Mouse (Mus musculus) large intestine, adult 2 months (tissue): ENCODE measurements around the gene Zc3hav1. TPM values are rescaled to one million over a fixed set of nuclear protein-coding genes. Genes with fewer than 3 reads are reported as not detected.
A peak's percentile ranks its signal among the peaks of the same experiment; 100 is the strongest.
"Not testable (repeated sequence)": the region's sequence is repeated elsewhere in the genome, so short reads cannot be mapped to it uniquely, and the experiment has no call there.

Source experiments
- DNase-seq: peaks from one replicate; pipeline ENCODE4 v3.0.0-alpha.2; 2012; ENCODE audit warnings: low read depth, low spot score
- WGBS: fragments of 180-500 bp; shearing (Covaris S2); methylation state at CpG from one replicate; pipeline ENCODE4 v1.1.7; 2018; 5-methylcytosine and 5-hydroxymethylcytosine counted together
- polyA plus RNA-seq: library from polyadenylated mRNA; depleted of rRNA; stranded (reverse); fragments of >200 nt; gene quantifications from 2 replicates; pipeline ENCODE4 v1.2.3, GENCODE M21; 2012; rRNA removed

Gene Zc3hav1
- polyA plus RNA-seq: 22.8 and 36.8 TPM in 2 replicates

DNA sequence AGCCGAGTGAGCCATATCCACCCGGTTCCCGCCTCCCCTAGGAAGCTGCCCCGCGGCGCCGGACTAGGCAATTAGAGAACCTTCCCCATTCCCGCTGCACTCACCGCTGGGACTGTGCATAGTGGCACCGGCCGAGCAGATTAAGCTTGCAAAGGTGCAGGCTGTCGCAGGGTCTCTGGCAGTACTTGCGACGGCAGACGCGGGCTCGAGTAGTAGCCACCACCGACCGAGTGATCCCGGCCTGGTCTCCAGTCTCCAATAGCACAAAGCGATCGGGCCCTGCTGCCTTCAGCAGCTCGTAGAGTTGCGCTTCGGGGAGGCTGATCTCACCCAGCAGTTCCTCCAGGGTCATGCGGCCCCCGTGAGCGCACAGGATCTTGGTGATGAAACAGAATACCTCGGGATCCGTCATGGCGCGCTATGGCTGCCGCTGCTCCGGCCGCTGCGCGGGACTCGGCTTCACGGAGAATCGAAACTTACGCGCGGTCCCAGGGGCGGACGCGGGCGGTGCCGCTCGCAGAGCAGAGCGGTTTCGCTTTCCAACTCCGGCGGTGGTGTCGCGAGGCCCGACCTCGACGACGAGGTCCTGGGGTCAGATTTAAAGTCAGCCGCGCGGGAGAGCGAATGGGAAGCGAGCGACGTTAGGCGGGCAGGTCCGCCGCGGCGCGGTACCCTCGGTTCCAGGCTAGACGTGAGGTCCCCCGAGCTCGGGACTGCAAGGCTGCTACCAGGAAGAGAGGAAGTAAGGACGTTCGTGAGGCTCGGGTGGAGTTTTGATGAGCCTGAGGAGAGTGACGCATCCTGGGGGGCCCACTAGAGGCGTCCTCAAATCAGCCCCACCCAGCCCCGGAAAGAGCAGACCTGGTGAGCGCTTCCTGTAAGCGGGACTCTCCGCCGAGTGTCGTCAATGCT lies at the start of gene Zc3hav1:
Gene Zc3hav1 (minus strand): TSS at position 793 of the 912 bp plus-strand sequence.
- DNase-seq: no peak
- WGBS: under 1% methylated on average over 87 of the region's 87 CpGs

DNA sequence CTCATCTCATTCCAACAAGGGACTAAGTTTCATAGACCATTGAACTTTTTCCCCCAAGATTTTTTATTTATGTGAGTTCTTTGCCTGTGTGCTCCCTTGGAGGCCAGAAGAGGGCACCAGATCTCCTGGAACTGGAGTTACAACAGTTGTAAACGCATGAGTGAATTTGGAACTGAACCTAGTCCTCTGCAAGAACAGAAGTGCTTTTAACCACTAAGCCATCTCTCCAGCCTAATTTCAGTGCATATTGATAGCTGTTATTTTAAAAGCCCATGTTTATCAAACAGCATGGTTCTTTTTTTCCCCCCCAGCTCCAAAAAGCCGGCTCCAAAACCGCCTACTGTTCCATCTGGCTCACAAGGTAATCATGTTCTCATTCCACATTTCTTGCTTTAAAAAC lies 35.3 kb upstream of the Zc3hav1 start:
- 74% methylated on average over 3 of the region's 3 CpGs for WGBS
- DNase-seq: no peak

DNA sequence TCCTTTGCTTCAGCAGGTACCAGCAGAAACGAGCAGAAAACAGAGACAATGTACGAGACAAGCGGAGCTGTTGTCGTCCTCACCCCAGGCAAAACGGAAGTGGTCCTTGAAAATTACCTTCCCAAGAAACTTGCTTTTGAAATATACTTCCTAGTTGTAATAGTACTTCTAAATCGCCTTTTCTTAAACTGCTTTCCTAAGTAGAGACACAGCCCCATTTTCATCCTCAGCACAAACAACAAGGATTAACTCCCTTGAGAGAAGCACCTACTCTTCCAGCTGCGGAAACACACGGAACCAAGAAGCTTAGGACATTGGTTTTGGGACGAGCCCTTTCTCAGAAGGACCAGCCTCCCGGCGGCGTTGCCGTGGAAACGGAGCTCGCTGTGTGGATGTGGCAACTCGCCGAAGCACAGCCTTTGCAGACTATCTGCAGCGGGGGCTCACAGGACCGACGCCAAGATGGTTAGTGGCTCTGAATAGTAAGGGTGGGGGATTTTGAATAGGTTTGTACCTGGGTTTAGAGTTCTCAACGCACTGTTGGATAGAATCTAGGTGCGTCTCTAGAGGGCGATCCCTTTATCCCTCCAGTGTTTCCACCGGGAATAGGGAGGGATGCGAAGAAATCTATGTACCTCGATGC lies 26.8 kb upstream of the Zc3hav1 start, which contains the start of gene Ttc26:
Gene Ttc26 (plus strand): TSS at position 341 of the 643 bp plus-strand sequence.
- DNase-seq: peak; percentile 56
- under 1% methylated on average over 26 of the region's 26 CpGs for WGBS

DNA sequence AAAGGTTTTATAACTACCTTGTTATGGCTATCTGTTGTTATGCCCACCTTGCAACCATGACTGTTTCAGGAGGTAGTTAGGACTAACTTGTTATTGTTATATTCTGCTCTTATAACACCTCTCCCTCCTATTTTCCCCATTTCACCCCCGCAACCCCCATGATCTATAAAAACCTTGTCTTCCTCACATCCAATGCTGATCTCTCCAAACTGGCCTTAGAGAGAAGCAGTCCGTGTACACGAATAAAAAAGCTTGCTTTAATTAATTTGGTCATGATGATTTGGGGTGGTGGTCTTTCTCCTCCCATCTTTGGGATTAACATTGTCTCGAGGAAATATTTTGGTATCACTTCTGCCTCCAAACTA lies 26.3 kb upstream of the Zc3hav1 start:
- DNase-seq: no peak
- 2% methylated on average over 4 of the region's 4 CpGs for WGBS

DNA sequence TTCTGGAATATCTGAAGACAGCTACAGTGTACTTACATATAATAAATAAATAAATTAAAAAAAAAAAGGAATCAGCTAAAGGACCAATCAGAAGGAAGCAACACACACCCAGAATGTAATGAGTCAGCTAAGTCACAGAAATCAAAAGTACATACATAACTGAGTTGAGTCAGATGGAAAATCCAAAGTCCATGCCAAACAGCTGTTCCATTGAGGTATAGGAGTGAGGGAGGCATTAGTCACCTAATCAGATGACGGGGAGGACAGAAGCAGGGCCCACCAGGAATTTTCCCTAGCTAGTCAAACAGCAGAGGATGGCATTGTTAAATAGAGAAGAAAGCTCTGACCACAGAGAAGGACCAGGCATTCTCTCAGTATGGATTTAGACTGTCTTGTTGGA lies 19.9 kb upstream of the Zc3hav1 start:
- DNase-seq: no peak
- WGBS: 23% methylated on average over 1 of the region's 1 CpGs

DNA sequence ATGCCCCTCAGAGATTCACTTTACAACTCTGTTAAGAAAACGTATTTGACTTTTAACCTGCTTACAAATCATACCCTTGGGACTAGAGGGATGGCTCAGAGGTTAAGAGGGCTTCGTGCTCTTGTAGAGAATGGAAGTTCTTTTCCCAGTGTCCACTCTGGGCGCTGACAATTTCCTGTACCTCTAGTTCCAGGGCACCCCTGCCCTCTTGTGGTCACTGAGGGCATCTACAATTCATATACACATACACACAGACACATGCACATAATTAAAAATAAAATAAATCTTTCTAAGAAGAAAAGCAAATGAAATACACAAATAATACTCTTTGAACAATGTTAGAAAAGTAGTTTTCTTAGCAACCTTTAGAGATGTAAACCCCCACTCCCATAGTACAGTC lies 15.5 kb upstream of the Zc3hav1 start:
- 76% methylated on average over 3 of the region's 3 CpGs for WGBS
- DNase-seq: no peak

DNA sequence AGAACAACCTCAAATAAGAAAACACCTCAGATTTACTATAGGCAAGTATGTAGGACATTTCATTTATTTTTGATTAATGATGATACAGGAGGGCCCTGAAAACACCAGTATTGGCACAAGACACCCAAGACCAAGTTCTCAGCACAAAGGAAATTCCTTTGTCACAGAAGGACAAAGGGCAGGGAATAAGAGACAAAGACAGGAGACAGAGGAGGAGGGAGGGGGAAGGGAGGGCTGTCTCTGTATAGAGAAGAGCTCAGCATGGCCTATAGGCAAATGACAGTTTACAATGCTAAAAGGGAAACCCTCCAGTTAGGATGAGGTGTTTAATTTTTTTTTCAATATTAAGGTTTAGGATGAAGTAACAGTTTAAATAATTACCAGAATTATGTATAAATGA lies 9.7 kb upstream of the Zc3hav1 start:
- no peak for DNase-seq

DNA sequence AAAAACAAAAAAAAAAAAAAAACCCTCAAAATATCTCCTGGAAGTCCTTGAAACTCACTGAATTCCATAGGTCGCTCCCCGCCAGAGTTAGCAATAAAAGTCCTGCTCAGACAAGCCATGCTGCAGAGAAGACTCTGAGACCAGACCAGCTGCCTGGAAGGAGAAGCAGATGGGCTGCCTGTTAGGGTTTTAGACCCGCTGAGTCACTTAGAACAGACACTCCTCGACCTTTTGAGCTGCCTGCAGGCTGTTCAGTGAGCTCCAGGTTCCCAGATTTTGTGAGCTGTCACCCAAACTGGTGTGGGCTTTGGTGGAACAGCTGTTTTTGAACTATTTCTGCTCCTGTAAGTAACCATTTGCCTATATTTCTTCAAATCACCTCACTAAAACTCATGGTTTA lies 9.0 kb upstream of the Zc3hav1 start:
- no peak for DNase-seq
- WGBS: 42% methylated on average over 4 of the region's 4 CpGs

DNA sequence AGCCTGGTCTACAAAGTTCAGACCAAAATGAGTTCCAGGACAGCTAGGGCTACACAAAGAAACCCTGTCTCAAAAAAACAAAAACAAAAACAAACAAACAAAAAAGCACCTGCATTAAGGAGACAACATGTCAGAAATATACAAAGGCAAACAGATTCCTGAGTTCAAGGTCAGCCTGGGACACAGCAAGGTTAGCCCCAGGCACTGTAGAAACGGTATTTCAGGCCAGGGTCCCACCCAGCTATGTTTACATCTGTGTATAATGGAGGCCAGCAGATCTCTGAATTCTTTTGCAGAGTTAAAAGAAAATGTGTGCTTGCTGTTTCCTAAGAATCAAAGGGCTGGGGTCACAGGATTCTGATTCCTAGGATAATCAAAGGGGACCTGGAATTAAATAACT lies 7.5 kb upstream of the Zc3hav1 start:
- 37% methylated on average over 1 of the region's 1 CpGs for WGBS
- no peak for DNase-seq

DNA sequence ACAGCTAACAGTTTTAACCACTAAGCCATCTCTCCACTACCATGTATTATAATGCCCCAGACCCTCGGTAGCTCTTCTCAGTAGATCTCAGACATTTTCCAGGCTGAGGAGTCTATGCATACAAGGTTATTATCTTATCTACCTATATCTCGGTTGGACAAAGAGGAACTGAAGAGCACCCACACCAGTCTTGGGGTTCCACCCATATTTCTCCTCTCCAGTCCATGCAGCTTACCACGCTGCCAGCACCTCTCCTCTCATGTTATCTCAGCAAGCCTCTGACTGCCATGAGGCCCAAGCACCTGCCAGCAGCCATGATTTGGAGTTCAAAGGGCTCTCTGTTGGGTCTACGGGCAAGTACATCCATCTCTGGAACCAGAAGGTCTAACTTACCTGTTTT lies 6.7 kb upstream of the Zc3hav1 start:
- 70% methylated on average over 4 of the region's 4 CpGs for WGBS
- DNase-seq: no peak

DNA sequence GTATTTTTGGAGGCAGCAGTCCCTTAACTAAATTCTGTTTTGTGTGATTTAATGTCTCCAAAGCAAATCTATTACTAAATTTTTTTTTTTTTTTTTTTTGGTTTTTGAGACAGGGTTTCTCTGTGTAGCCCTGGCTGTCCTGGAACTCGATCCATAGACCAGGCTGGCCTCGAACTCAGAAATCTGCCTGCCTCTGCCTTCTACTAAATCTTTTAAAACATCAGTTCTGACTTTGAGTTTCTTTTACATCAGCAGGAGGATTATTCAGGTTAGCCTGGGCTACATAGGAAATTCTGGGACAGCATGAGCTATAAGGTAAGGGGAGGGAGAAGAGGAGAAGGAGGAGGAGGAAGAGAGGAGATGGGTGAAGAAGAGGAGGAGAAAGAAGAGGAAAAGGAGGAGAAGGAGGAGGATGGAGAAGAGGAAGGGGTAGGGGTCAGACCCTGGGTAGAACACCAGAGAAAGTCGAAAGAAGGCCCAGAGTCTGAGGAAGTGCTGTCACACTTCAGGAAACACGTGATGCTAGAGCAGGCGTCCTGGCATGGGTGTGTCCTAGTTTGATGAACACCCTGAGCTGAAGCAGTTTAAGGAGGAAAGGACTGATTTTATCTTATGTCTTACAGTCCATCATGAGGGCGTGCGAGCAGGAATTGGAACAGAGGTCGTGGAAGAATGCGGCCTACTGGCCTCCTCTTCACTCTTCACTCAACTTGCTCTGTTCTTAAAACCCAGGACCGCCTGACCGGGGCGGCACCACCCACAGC lies 5.5 kb upstream of the Zc3hav1 start:
- DNase-seq: no peak
- 74% methylated on average over 12 of the region's 12 CpGs for WGBS

DNA sequence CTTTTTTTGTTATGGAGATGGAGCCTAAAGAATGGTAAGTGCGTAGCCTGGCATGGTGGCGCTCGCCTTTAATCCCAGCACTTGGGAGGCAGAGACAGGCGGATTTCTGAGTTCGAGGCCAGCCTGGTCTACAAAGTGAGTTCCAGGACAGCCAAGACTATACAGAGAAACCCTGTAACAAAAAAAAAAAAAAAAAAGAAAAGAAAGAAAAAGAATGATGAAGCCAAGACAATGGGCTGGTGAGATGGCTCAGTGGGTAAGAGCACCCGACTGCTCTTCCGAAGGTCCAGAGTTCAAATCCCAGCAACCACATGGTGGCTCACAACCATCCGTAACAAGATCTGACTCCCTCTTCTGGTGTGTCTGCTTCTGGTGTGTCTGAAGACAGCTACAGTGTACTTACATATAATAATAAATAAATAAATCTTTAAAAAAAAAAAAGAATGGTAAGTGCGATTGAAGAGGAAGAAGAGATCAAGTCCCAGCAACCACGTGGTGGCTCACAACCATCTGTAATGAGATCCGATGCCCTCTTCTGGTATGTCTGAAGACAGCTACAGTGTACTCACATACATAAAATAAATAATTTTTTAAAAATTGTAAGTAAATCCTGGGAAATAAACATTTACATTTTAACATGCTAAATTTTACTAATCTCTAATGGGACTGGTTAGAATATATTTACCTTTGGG lies 4.8 kb upstream of the Zc3hav1 start:
- WGBS: 90% methylated on average over 11 of the region's 11 CpGs
- DNase-seq: not testable (repeated sequence)

DNA sequence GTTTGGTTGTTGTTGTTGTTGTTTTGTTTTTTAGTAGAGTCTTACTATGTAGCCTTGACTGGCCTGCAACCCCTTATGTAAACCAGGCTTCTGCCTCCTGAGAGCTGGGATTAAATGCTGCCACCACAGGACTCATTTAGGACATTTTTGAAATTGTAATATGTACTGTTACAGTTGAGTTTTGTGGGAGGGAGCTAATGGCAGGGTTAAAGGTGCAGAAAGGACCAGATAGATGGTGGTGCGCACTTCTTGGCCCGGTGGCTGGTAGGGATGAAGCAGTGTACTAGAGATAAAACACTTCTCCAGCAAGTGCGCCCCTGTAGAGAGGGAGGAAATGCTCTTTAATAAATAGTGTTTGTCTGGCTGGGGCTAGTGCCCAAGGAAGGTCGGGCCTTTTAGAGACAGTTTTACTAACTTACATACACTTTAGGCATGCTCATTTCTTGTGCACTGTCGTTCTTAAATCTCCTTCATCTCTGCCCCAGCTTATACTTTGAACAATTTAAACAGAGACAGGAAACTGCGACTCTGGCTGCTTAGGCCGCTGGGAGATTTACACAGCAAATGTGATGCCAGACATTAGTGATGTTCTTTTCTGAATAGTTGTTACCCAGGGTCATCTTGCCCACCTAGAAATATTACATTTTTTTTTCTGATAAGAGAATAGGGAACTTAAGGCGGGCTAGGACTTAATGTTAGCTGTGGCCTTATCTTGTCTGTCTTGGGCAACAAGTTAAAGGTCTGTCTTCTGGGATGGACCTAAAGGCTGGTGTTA lies 4.0 kb upstream of the Zc3hav1 start:
- DNase-seq: no peak
- 77% methylated on average over 8 of the region's 8 CpGs for WGBS

DNA sequence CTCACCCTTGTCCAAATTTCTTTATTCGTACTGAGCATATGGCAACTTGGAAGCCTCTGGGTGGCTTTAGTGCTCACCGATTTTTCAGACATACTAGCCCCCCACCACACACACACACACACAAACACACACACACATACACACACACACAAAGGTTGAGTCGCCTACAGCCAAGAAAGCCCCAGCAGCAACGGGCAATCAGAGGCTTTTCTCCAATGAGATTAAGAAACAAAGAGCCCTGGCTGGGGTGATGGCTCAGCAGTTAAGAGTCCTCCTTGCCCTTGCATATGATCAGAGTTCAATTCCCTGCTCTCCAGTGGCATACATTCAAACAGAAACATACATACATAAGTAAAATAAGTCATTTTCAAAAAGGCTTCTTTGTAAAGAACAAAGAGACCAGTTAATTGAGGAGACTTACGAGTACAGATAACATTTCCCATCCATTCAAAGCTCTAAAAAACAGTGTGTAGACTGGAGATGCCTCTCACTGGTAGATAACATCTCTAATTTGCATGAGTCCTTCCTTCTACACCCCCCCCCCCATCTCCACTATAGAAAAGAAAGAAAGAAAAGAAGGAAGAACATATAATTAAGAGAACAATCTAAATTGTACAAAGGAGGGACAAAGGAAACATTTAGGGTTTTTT lies 3.3 kb upstream of the Zc3hav1 start:
- DNase-seq: no peak
- 84% methylated on average over 5 of the region's 5 CpGs for WGBS

DNA sequence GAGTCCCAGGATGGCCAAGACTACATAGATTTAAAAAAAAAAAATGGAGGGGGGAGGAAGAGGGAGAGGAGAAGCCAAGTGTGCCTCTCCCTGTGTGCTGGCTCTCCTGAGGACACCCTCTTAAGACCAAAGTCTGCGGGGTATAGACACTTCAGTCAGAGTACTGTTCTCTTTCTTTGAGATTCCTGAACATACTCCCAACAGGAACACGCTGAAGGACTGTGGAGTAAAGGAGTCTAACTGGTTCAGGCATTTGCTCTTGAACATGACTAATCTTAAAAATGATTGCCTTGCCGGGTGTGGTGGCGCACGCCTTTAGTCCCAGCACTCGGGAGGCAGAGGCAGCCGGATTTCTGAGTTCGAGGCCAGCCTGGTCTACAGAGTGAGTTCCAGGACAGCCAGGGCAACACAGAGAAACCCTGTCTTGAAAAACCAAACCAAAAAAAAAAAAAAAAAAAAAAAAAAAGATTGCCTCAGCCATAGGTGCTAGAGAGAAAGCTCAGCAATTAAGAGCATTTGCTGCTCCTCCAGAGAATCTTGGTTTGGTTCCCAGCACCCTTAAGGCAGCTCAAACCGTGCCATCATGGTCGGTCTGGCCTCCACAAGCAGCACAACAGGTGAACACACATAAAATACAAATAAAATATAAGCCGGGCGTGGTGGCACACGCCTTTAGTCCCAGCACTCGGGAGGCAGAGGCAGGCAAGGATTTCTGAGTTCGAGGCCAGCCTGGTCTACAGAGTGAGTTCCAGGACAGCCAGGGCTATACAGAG lies 2.4 kb upstream of the Zc3hav1 start:
- 68% methylated on average over 15 of the region's 15 CpGs for WGBS
- not testable (repeated sequence) for DNase-seq

DNA sequence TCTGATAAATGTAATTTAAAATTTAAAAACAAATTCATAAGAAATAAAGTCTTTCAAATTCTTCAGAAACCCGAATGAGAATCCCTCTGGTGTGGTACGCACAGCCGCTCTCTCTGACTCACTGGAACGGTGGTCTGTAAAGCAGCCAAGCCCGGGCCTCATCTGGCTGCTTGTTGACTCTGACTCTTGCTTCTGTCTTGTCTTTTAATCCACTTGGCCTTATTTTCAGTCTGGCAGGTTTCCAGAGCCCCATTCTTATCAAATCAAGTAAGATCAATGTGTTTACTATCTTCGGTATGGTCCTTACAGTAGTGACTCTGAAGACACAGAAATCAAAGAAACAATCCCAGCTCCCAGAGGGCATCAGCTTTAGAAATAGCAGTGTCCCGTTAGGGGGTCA lies 1.5 kb upstream of the Zc3hav1 start:
- no peak for DNase-seq
- 55% methylated on average over 7 of the region's 7 CpGs for WGBS

DNA sequence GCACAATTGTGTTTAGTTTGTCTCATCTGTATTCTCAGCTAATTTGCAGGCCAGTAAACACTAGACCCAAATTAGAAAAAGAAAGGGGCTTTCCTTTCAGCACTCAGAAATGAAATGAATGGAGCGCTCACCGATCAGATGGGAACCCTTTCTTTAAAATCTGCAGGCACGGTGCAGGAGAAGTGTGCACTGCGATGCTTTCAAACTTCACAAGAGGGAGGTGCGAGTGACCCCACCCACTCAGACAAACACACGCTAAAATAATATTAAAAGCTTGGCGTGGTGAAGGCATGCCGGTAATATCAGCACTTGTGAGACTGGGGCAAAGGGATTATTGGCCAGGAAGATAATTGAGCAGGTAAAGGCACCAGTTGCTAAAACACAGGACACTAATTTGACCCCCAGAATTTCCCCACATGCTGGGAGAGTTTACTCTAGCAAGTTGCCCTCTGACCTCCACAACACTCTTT lies 986 bp upstream of the Zc3hav1 start:
- WGBS: 13% methylated on average over 8 of the region's 8 CpGs
- no peak for DNase-seq
